Mouse (Mus musculus) liver, postnatal 0 days (tissue): ENCODE results near the gene Helt. TPM values are rescaled to one million over a fixed set of nuclear protein-coding genes. Genes with fewer than 3 reads are reported as not detected.
"Not testable (repeated sequence)": the region's sequence is repeated elsewhere in the genome, so short reads cannot be mapped to it uniquely, and the experiment has no call there.

Source experiments
- ATAC-seq: fragments of 200-750 bp; cut with Nextera tagmentation; 2 replicates; pipeline ENCODE4 v1.8.0; 2017; ENCODE audit warnings: mild to moderate bottlenecking, moderate library complexity
- DNase-seq: peaks from one replicate; pipeline ENCODE4 v3.0.0-alpha.2; 2016
- H3K27ac ChIP-seq: fragments of 300-500 bp; sonication (generic); 2 replicates; pipeline ENCODE4 v1.5.1; 2014; ENCODE audit warnings: antibody characterized with exemption, moderate library complexity, mild to moderate bottlenecking, low read depth
- H3K27me3 ChIP-seq: fragments of 300-500 bp; sonication (generic); 2 replicates; pipeline ENCODE4 v1.6.1; 2014; ENCODE audit warnings: low read length, control low read depth, mixed read lengths; ENCODE audit not compliant: insufficient read depth
- H3K36me3 ChIP-seq: fragments of 300-500 bp; sonication (generic); replicated peaks from 2 replicates; pipeline ENCODE4 v1.6.1; 2014; ENCODE audit warnings: mild to moderate bottlenecking, control low read depth, low read length, moderate library complexity, mixed read lengths; ENCODE audit not compliant: insufficient read depth
- H3K4me1 ChIP-seq: fragments of 300-500 bp; sonication (generic); 2 replicates; pipeline ENCODE4 v1.6.1; 2014; ENCODE audit warnings: antibody characterized with exemption, mild to moderate bottlenecking, control low read depth; ENCODE audit not compliant: insufficient read depth
- H3K4me2 ChIP-seq: fragments of 300-500 bp; sonication (generic); 2 replicates; pipeline ENCODE4 v1.6.1; 2014; ENCODE audit warnings: low read depth, mild to moderate bottlenecking, low read length, moderate library complexity, mixed read lengths
- H3K4me3 ChIP-seq: fragments of 300-500 bp; sonication (generic); 2 replicates; pipeline ENCODE4 v1.5.1; 2014; ENCODE audit warnings: low read depth, low read length
- H3K9ac ChIP-seq: fragments of 300-500 bp; sonication (generic); replicated peaks from 2 replicates; pipeline ENCODE4 v1.6.1; 2014; ENCODE audit warnings: mild to moderate bottlenecking, moderate library complexity
- H3K9me3 ChIP-seq: fragments of 300-500 bp; sonication (generic); 2 replicates; pipeline ENCODE4 v1.6.1; 2016; ENCODE audit warnings: mild to moderate bottlenecking, control low read depth, low read length, mixed read lengths
- CTCF ChIP-seq: sonication (generic); IDR thresholded peaks from 2 replicates; pipeline ENCODE4 v1.5.1; 2016; ENCODE audit warnings: antibody characterized with exemption, low read depth
- EP300 ChIP-seq: IDR thresholded peaks from 2 replicates; pipeline ENCODE4 v1.6.1; 2016; ENCODE audit warnings: antibody characterized with exemption, low read depth, mild to moderate bottlenecking
- WGBS: fragments of 180-500 bp; shearing (Covaris S2); extraction: QIAGEN DNeasy Blood & Tissue Kit; methylation state at CpG from one replicate; pipeline ENCODE4 v1.1.7; 2014; ENCODE audit not compliant: insufficient replicate concordance; 5-methylcytosine and 5-hydroxymethylcytosine counted together
- polyA plus RNA-seq: library from polyadenylated mRNA; unstranded; fragments of >200 nt; fragmentation: Nextera tagmentation; extraction: Ambion mirVana; gene quantifications from 2 replicates; pipeline ENCODE4 v1.2.1, GENCODE M21; 2015

The Helt gene
- polyA plus RNA-seq, 1 experiment from 2014 or later = not detected

DNA sequence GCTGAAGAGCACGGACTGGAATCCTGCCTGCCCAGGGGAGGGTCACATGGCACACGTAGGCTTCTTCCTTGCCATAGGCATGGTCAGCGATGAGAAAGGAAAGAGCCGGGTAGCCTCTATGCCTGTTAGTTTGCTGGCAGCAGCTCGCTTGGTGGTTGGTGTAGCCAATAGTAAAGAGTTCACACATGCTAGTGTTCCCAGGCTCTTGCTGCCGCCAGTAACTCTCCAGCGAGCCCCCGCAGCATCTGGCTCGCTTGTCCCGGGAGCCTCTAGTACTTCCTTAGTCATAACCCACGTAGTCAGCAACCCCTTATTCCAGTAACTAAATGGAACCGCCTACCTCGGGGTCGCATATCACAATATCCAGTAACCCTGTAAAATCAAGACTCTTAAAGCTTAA lies 17.5 kb downstream of the Helt start:
- 86% methylated on average over 14 of the region's 14 CpGs for WGBS
- no peak for ATAC-seq
- H3K9me3 ChIP-seq = no peaks in the 10 kb centered on the region
- no peaks in the 10 kb centered on the region for H3K27me3 ChIP-seq
- H3K4me3 ChIP-seq = no peak overlapping the region
- H3K9ac ChIP-seq = no peak overlapping the region
- no peak for DNase-seq
- no peak overlapping the region for H3K27ac ChIP-seq
- TF ChIP-seq EP300 (no peak), CTCF (no peak)
- H3K4me2 ChIP-seq = no peak overlapping the region
- no peaks in the 10 kb centered on the region for H3K36me3 ChIP-seq
- H3K4me1 ChIP-seq = no peaks in the 10 kb centered on the region

DNA sequence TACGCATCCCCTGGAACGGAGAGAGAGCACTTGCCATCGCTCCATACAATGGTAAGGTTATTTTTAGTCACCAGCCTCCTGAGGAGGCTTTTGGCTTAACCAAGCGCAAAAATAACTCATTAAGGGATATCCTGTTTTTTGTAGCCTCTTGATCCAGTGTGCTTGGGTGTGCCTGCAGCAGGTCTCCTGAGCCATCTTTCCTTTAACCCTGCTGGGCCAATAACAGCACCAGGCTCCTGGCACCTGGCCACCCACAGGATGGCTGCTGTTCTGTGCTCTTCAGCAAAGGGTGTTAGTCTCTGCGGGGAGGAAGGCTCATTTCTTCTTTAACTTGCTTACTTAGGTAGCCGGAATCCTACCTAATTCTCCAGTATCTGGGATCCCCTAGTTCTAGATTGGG lies 23.7 kb downstream of the Helt start:
- no peak overlapping the region for H3K4me2 ChIP-seq
- WGBS = 46% methylated on average over 6 of the region's 6 CpGs
- no peaks in the 10 kb centered on the region for H3K9me3 ChIP-seq
- no peak overlapping the region for H3K9ac ChIP-seq
- H3K4me1 ChIP-seq = no peaks in the 10 kb centered on the region
- no peak overlapping the region for H3K4me3 ChIP-seq
- TF ChIP-seq EP300 = no peak
- TF ChIP-seq CTCF = no peak
- H3K27me3 ChIP-seq = no peaks in the 10 kb centered on the region
- ATAC-seq (no peak), DNase-seq (no peak)
- no peak overlapping the region for H3K27ac ChIP-seq
- H3K36me3 ChIP-seq = no peaks in the 10 kb centered on the region

DNA sequence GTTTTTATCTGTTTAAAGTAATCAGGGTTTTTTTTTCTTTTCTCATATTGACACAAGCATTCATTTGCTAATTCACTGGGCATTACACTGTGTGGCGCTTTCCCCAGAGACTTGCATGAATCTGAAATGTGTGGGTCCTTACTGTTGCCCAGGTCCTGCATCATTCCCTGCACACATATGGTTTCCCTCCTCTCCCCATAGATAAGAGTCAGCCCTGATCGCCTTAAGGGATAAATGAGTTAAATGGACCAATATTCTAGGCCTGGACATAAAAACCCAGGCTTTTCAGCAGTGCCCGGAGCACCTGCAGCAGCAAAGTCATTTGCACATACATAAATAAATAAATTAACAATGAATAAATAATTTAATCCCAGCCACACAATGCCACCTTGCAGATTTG lies 24.3 kb downstream of the Helt start:
- Histone ChIP-seq H3K9ac (no peak overlapping the region), H3K4me3 (no peak overlapping the region), H3K4me2 (no peak overlapping the region), H3K4me1 (no peaks in the 10 kb centered on the region), H3K27ac (no peak overlapping the region), H3K9me3 (no peaks in the 10 kb centered on the region), H3K27me3 (no peaks in the 10 kb centered on the region), H3K36me3 (no peaks in the 10 kb centered on the region)
- DNase-seq = no peak
- WGBS = 65% methylated on average over 3 of the region's 3 CpGs
- TF ChIP-seq CTCF = no peak
- no peak for ATAC-seq

DNA sequence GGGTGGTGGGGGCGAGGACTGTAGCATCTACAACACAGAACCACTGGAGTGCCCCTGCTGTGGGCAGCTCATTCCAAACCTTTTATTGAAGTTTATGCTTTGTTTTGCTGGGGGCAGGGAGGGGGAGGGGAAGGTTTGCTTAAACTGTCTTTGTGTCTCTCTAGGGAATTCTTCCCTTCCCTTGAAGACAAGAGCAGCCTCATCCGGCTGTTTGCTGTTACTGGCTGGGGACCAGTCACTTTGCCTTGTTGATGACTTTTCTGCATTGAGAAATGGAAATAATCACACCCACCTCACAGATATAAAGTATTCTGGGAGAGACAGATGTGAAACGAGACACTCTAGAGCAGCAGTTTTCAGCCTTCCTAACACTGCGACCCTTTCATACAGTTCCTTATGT lies 27.7 kb downstream of the Helt start:
- WGBS = 62% methylated on average over 4 of the region's 4 CpGs
- Histone ChIP-seq H3K9me3 (no peaks in the 10 kb centered on the region), H3K9ac (no peak overlapping the region), H3K36me3 (no peaks in the 10 kb centered on the region), H3K27me3 (no peaks in the 10 kb centered on the region), H3K4me3 (no peak overlapping the region), H3K4me1 (no peaks in the 10 kb centered on the region), H3K4me2 (no peak overlapping the region), H3K27ac (no peak overlapping the region)
- DNase-seq (no peak), ATAC-seq (no peak)
- TF ChIP-seq CTCF = no peak
- no peak for TF ChIP-seq EP300

DNA sequence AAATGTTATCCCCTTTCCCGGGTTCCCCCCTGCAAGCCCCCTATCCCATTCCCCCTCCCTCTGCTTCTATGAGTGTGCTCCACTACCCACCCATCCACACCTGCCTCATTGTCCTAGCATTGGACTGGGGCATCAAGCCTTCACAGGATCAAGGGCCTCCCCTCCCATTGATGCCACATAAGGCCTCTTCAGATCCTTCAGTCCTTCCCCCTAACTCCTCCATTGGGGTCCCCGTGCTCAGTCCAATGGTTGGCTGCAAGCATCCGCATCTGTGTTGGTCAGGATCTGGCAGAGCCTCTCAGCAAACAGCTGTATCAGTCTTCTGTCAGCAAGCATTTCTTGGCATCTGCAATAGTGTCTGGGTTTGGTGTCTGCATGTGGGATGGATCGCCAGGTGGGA lies 30.3 kb downstream of the Helt start:
- not testable (repeated sequence) for H3K9me3 ChIP-seq, ATAC-seq, H3K27me3 ChIP-seq, H3K4me3 ChIP-seq, H3K9ac ChIP-seq, H3K36me3 ChIP-seq, H3K27ac ChIP-seq, H3K4me2 ChIP-seq, H3K4me1 ChIP-seq, DNase-seq
- 70% methylated on average over 4 of the region's 4 CpGs for WGBS

DNA sequence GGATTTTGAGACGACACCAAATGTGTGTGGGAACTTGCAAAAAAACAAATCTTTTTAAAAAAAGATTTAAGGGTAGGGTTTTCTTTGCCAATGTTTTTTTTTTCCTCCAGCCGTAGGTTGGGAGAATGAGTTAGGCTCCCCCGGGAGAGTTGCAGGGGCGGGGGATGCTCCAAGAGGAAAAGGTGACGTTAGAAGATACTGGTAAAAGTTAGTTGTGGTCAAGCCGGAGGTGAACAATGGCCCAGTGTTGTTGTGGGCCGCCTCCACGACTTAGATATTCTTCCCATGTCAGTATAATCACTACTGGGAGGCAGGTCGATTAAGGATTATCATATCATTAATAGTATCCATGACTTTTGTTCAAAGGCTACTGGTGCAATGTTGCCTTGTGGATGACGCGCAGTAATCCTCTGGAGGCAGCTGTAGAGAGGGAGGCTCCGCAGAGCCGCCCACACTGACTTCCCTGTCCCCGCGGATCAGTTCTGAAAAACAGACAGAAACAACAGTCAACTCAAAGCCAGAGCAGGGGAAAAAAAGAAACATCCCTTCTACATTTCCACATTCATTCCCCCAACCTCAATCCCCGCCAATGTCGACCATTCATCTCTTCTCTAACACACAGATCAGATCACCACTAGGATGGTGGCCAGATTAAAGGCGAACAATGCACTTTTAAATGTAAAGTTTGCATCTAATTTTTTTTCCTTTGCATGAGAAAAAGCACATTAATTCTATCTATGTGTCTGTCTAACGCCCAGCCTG lies 36.4 kb downstream of the Helt start:
- DNase-seq (no peak), ATAC-seq (no peak)
- H3K4me1 ChIP-seq = no peaks in the 10 kb centered on the region
- H3K4me2 ChIP-seq = no peak overlapping the region
- no peak overlapping the region for H3K4me3 ChIP-seq
- H3K9ac ChIP-seq = no peak overlapping the region
- no peaks in the 10 kb centered on the region for H3K27me3 ChIP-seq
- WGBS = 49% methylated on average over 19 of the region's 19 CpGs
- H3K9me3 ChIP-seq = no peaks in the 10 kb centered on the region
- H3K27ac ChIP-seq = no peak overlapping the region
- TF ChIP-seq EP300 = no peak
- TF ChIP-seq CTCF = no peak
- H3K36me3 ChIP-seq = no peaks in the 10 kb centered on the region

DNA sequence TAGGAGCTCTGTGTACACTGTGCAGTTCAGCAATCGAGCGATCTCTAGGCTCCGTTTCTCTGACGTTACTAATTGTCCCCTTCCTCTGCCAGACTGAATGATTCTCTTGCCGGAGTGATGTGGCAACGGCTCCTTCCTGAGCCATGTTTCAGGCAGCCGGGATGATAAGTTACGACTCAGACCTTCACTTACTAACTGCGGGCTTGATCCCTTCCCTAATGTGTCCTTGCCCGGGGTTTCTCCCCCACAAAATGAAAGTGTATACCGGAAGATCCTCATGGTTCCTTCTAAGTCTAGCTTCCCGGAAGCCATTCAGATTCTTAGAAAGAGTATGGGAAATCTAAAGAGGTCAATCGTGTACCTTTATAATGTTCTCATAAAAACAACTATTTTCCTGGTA lies 42.0 kb downstream of the Helt start:
- H3K4me3 ChIP-seq = no peak overlapping the region
- 66% methylated on average over 13 of the region's 13 CpGs for WGBS
- no peaks in the 10 kb centered on the region for H3K27me3 ChIP-seq
- no peaks in the 10 kb centered on the region for H3K9me3 ChIP-seq
- H3K4me2 ChIP-seq = no peak overlapping the region
- no peak overlapping the region for H3K27ac ChIP-seq
- TF ChIP-seq EP300 = no peak
- TF ChIP-seq CTCF = no peak
- no peaks in the 10 kb centered on the region for H3K4me1 ChIP-seq
- H3K9ac ChIP-seq = no peak overlapping the region
- no peaks in the 10 kb centered on the region for H3K36me3 ChIP-seq
- DNase-seq = no peak
- peak; percentile 29; the same call in 1 of the 2 replicates for ATAC-seq
